Mouse (Mus musculus) lung, embryonic 14.5 days (tissue): ENCODE results near the gene Ncam1. TPM values are rescaled to one million over a fixed set of nuclear protein-coding genes. Genes with fewer than 3 reads are reported as not detected.

ENCODE experiments used
- ATAC-seq: fragments of 200-750 bp; cut with Nextera tagmentation; 2 replicates; pipeline ENCODE4 v1.8.0; 2017; ENCODE audit warnings: mild to moderate bottlenecking, moderate TSS enrichment, moderate library complexity; ENCODE audit not compliant: insufficient read depth
- DNase-seq: peaks from one replicate; pipeline ENCODE4 v3.0.0-alpha.2; 2015
- H3K27ac ChIP-seq: fragments of 300-500 bp; sonication (generic); 2 replicates; pipeline ENCODE4 v1.5.1; 2014; ENCODE audit warnings: low read depth, mild to moderate bottlenecking, moderate library complexity
- H3K27me3 ChIP-seq: fragments of 300-500 bp; sonication (generic); 2 replicates; pipeline ENCODE4 v1.6.1; 2014; ENCODE audit warnings: low read length, control low read depth; ENCODE audit not compliant: insufficient read depth
- H3K36me3 ChIP-seq: fragments of 300-500 bp; sonication (generic); 2 replicates; pipeline ENCODE4 v1.6.1; 2014; ENCODE audit warnings: control low read depth; ENCODE audit not compliant: insufficient read depth
- H3K4me1 ChIP-seq: fragments of 300-500 bp; sonication (generic); 2 replicates; pipeline ENCODE4 v1.6.1; 2014; ENCODE audit warnings: antibody characterized with exemption, control low read depth; ENCODE audit not compliant: insufficient read depth
- H3K4me2 ChIP-seq: fragments of 300-500 bp; sonication (generic); 2 replicates; pipeline ENCODE4 v1.6.1; 2014; ENCODE audit warnings: mild to moderate bottlenecking
- H3K4me3 ChIP-seq: fragments of 300-500 bp; sonication (generic); 2 replicates; pipeline ENCODE4 v1.5.1; 2014; ENCODE audit warnings: low read depth, low read length
- H3K9ac ChIP-seq: fragments of 300-500 bp; sonication (generic); 2 replicates; pipeline ENCODE4 v1.6.1; 2014
- H3K9me3 ChIP-seq: fragments of 300-500 bp; sonication (generic); 2 replicates; pipeline ENCODE4 v1.6.1; 2016; ENCODE audit warnings: low read depth, low read length, control low read depth
- CTCF ChIP-seq: IDR thresholded peaks from 2 replicates; pipeline ENCODE4 v1.5.1; 2016; ENCODE audit warnings: antibody characterized with exemption, low read depth
- WGBS: fragments of 180-500 bp; shearing (Covaris S2); extraction: QIAGEN DNeasy Blood & Tissue Kit; methylation state at CpG from one replicate; pipeline ENCODE4 v1.1.7; 2014; 5-methylcytosine and 5-hydroxymethylcytosine counted together
- polyA plus RNA-seq: library from polyadenylated mRNA; unstranded; fragments of >200 nt; fragmentation: Nextera tagmentation; extraction: Ambion mirVana; gene quantifications from 2 replicates; pipeline ENCODE4 v1.2.1, GENCODE M21; 2014

Ncam1 gene
- polyA plus RNA-seq, 1 experiment from 2014 or later = 19.6 TPM

GRCm38 (mm10) chr9:49661480-49661879, 137.2 kb downstream of the Ncam1 start:
- ATAC-seq = no peak
- Histone ChIP-seq H3K4me2 (no peak overlapping the region), H3K4me3 (no peak overlapping the region), H3K9ac (no peak overlapping the region), H3K27me3 (no peaks in the 10 kb centered on the region), H3K36me3 (no peaks in the 10 kb centered on the region), H3K4me1 (no peaks in the 10 kb centered on the region), H3K27ac (no peak overlapping the region), H3K9me3 (no peaks in the 10 kb centered on the region)
- TF ChIP-seq CTCF = no peak
- no peak for DNase-seq
- WGBS = 87% methylated on average over 2 of the region's 2 CpGs

- 77% methylated on average over 4 of the region's 4 CpGs for WGBS
- Histone ChIP-seq H3K27me3 (no peaks in the 10 kb centered on the region), H3K36me3 (no peaks in the 10 kb centered on the region), H3K27ac (no peak overlapping the region), H3K4me1 (no peaks in the 10 kb centered on the region), H3K9me3 (no peaks in the 10 kb centered on the region), H3K4me3 (no peak overlapping the region), H3K9ac (no peak overlapping the region), H3K4me2 (no peak overlapping the region)
- DNase-seq (no peak), ATAC-seq (no peak)
- no peak for TF ChIP-seq CTCF
Measured at GRCm38 (mm10) chr9:49658381-49658856, 140.3 kb downstream of the Ncam1 start.

GRCm38 (mm10) chr9:49654470-49654869, 144.3 kb downstream of the Ncam1 start:
- Histone ChIP-seq H3K9me3 (no peaks in the 10 kb centered on the region), H3K36me3 (no peaks in the 10 kb centered on the region), H3K4me3 (no peak overlapping the region), H3K4me2 (no peak overlapping the region), H3K4me1 (no peaks in the 10 kb centered on the region), H3K9ac (no peak overlapping the region), H3K27me3 (no peaks in the 10 kb centered on the region), H3K27ac (no peak overlapping the region)
- TF ChIP-seq CTCF = no peak
- DNase-seq = no peak
- 86% methylated on average over 3 of the region's 3 CpGs for WGBS
- ATAC-seq = no peak

- DNase-seq (no peak), ATAC-seq (no peak)
- no peak overlapping the region for H3K4me3 ChIP-seq
- no peak for TF ChIP-seq CTCF
- no peaks in the 10 kb centered on the region for H3K4me1 ChIP-seq
- no peak overlapping the region for H3K9ac ChIP-seq
- H3K36me3 ChIP-seq = no peaks in the 10 kb centered on the region
- H3K27me3 ChIP-seq = no peaks in the 10 kb centered on the region
- no peaks in the 10 kb centered on the region for H3K9me3 ChIP-seq
- H3K4me2 ChIP-seq = no peak overlapping the region
- H3K27ac ChIP-seq = no peak overlapping the region
- WGBS = 74% methylated on average over 9 of the region's 9 CpGs
Measured at GRCm38 (mm10) chr9:49653478-49654245, 145.1 kb downstream of the Ncam1 start.

GRCm38 (mm10) chr9:49644296-49644695, 154.4 kb downstream of the Ncam1 start:
- Histone ChIP-seq H3K9me3 (peaks cover 5% of the 10 kb centered on the region; the same call in 1 of the 2 replicates), H3K4me1 (no peaks in the 10 kb centered on the region), H3K27ac (no peak overlapping the region), H3K9ac (no peak overlapping the region), H3K27me3 (no peaks in the 10 kb centered on the region), H3K4me2 (no peak overlapping the region), H3K4me3 (no peak overlapping the region), H3K36me3 (no peaks in the 10 kb centered on the region)
- ATAC-seq (no peak), DNase-seq (no peak)
- WGBS = 84% methylated on average over 2 of the region's 2 CpGs
- no peak for TF ChIP-seq CTCF

GRCm38 (mm10) chr9:49640764-49641163, 158.0 kb downstream of the Ncam1 start:
- WGBS = 89% methylated on average over 3 of the region's 3 CpGs

GRCm38 (mm10) chr9:49640142-49640541, 158.6 kb downstream of the Ncam1 start:
- H3K9ac ChIP-seq = no peak overlapping the region
- no peaks in the 10 kb centered on the region for H3K9me3 ChIP-seq
- no peaks in the 10 kb centered on the region for H3K27me3 ChIP-seq
- ATAC-seq = no peak
- no peak overlapping the region for H3K27ac ChIP-seq
- no peaks in the 10 kb centered on the region for H3K4me1 ChIP-seq
- WGBS = 74% methylated on average over 8 of the region's 8 CpGs
- DNase-seq = no peak
- no peak overlapping the region for H3K4me2 ChIP-seq
- no peak for TF ChIP-seq CTCF
- no peaks in the 10 kb centered on the region for H3K36me3 ChIP-seq
- no peak overlapping the region for H3K4me3 ChIP-seq

More at GRCm38 (mm10) chr9:49640764-49641163, 158.0 kb downstream of the Ncam1 start:
- no peak overlapping the region for H3K4me2 ChIP-seq
- H3K9me3 ChIP-seq = no peaks in the 10 kb centered on the region
- no peak for TF ChIP-seq CTCF
- H3K4me3 ChIP-seq = no peak overlapping the region
- no peaks in the 10 kb centered on the region for H3K4me1 ChIP-seq
- H3K36me3 ChIP-seq = no peaks in the 10 kb centered on the region
- H3K9ac ChIP-seq = no peak overlapping the region
- no peaks in the 10 kb centered on the region for H3K27me3 ChIP-seq
- no peak overlapping the region for H3K27ac ChIP-seq
- DNase-seq (no peak), ATAC-seq (no peak)
